Mouse (Mus musculus) cortical plate, adult 2 months (tissue): ENCODE results near the gene Mrnip.

Experiments
- CTCF ChIP-seq: fragments of 200-500 bp; IDR thresholded peaks from 2 replicates; pipeline ENCODE4 v1.5.1; 2011; ENCODE audit warnings: mild to moderate bottlenecking, control low read depth, low read length; ENCODE audit not compliant: insufficient read depth; ENCODE audit errors: extremely low read depth
- POLR2A ChIP-seq: fragments of 200-500 bp; IDR thresholded peaks from 2 replicates; pipeline ENCODE4 v1.6.1; 2011; ENCODE audit warnings: mild to moderate bottlenecking, low read length, control low read depth; ENCODE audit not compliant: insufficient read depth; ENCODE audit errors: extremely low read depth

DNA sequence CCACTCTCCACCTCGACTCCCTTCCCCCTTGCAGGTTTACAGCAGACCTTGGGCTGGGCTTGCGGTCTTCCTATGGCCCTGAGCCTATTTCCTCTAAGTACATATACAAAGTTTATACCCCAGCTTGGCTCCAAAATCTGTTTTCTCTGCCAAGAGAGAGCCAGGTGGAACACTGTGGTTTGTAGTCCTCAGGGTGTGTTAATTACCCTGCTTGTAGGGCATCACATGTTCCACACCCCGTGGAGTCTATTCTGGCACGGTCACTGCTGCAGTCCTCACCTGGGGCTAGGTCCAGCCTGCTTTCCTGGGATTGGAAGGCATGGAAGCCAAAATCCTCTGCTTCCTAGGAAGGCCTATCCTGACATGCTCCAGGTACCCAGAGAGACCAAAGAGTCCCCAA lies 53.5 kb downstream of the Mrnip start:
- TF ChIP-seq POLR2A = no peak
- TF ChIP-seq CTCF = no peak
